Mouse (Mus musculus) neural tube, embryonic 13.5 days (tissue): ENCODE data around the gene Gm10203. TPM values are rescaled to one million over a fixed set of nuclear protein-coding genes. Genes with fewer than 3 reads are reported as not detected.
"Not testable (repeated sequence)": the region's sequence is repeated elsewhere in the genome, so short reads cannot be mapped to it uniquely, and the experiment has no call there.

Source experiments
- ATAC-seq: fragments of 200-750 bp; cut with Nextera tagmentation; 2 replicates; pipeline ENCODE4 v1.8.0; 2017; ENCODE audit warnings: low read depth, mild to moderate bottlenecking, moderate TSS enrichment, moderate library complexity
- H3K27ac ChIP-seq: fragments of 300-500 bp; sonication (generic); replicated peaks from 2 replicates; pipeline ENCODE4 v1.5.1; 2015; ENCODE audit warnings: moderate library complexity, mild to moderate bottlenecking, inconsistent platforms
- H3K27me3 ChIP-seq: fragments of 300-500 bp; sonication (generic); 2 replicates; pipeline ENCODE4 v1.6.1; 2015; ENCODE audit warnings: mild to moderate bottlenecking, inconsistent platforms
- H3K36me3 ChIP-seq: fragments of 300-500 bp; sonication (generic); 2 replicates; pipeline ENCODE4 v1.6.1; 2015; ENCODE audit warnings: mild to moderate bottlenecking, inconsistent platforms
- H3K4me1 ChIP-seq: fragments of 300-500 bp; sonication (generic); replicated peaks from 2 replicates; pipeline ENCODE4 v1.6.1; 2015; ENCODE audit warnings: inconsistent platforms
- H3K4me2 ChIP-seq: fragments of 300-500 bp; sonication (generic); 2 replicates; pipeline ENCODE4 v1.6.1; 2015; ENCODE audit warnings: inconsistent platforms, mild to moderate bottlenecking, moderate library complexity
- H3K4me3 ChIP-seq: fragments of 300-500 bp; sonication (generic); 2 replicates; pipeline ENCODE4 v1.5.1; 2015; ENCODE audit warnings: mild to moderate bottlenecking, inconsistent platforms
- H3K9ac ChIP-seq: fragments of 300-500 bp; sonication (generic); 2 replicates; pipeline ENCODE4 v1.6.1; 2015; ENCODE audit warnings: moderate library complexity, mild to moderate bottlenecking, inconsistent platforms
- H3K9me3 ChIP-seq: fragments of 300-500 bp; sonication (generic); 2 replicates; pipeline ENCODE4 v1.6.1; 2016; ENCODE audit warnings: inconsistent platforms
- WGBS: fragments of 180-500 bp; shearing (Covaris S2); methylation state at CpG from one replicate; pipeline ENCODE4 v1.1.7; 2015; 5-methylcytosine and 5-hydroxymethylcytosine counted together
- polyA plus RNA-seq: library from polyadenylated mRNA; unstranded; fragments of >200 nt; fragmentation: Nextera tagmentation; extraction: Ambion mirVana; gene quantifications from 2 replicates; pipeline ENCODE4 v1.2.1, GENCODE M21; 2015

Gm10203 gene
- polyA plus RNA-seq, 1 experiment from 2014 or later: not detected

DNA sequence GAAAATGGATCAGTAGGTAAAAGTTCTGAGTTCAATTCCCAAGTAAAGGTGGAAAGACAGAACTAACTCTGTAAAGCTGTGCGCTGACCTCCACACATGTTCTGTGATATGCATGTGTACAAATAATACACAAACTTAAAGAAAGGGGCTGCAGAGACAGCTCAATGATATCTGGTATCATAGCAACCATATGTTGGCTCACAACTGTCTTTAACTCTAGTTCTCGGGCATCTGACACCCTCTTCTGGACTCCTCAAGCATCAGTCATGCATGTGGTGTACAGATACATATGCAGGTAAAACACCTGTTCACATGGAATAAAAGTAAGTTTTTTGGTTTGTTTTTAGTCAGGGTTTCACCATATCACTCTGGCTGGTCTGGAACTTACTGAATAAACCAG, 38.5 kb downstream of the Gm10203 start:
- Histone ChIP-seq H3K4me1 (no peaks in the 10 kb centered on the region), H3K4me2 (no peak overlapping the region), H3K9me3 (no peaks in the 10 kb centered on the region), H3K36me3 (peaks cover 60% of the 10 kb centered on the region), H3K27me3 (no peaks in the 10 kb centered on the region), H3K4me3 (no peak overlapping the region), H3K27ac (no peak overlapping the region), H3K9ac (no peak overlapping the region)
- no peak for ATAC-seq
- WGBS: 97% methylated on average over 2 of the region's 2 CpGs

DNA sequence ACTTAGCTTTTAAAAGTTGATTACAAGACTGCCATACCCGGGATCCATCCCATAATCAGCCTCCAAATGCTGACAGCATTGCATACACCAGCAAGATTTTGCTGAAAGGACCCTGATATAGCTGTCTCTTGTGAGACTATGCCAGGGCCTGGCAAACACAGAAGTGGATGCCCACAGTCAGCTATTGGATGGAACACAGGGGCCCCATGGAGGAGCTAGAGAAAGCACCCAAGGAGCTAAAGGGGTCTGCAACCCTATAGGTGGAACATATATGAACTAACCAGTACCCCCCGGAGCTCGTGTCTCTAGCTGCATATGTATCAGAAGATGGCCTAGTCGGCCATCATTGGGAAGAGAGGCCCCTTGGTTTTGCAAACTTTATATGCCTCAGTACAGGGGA, 40.0 kb downstream of the Gm10203 start:
- not testable (repeated sequence) for H3K9me3 ChIP-seq, H3K27ac ChIP-seq, ATAC-seq, H3K4me1 ChIP-seq, H3K27me3 ChIP-seq, H3K9ac ChIP-seq, H3K4me2 ChIP-seq, H3K4me3 ChIP-seq
- WGBS: 88% methylated on average over 4 of the region's 4 CpGs
- peaks cover 63% of the 10 kb centered on the region for H3K36me3 ChIP-seq

DNA sequence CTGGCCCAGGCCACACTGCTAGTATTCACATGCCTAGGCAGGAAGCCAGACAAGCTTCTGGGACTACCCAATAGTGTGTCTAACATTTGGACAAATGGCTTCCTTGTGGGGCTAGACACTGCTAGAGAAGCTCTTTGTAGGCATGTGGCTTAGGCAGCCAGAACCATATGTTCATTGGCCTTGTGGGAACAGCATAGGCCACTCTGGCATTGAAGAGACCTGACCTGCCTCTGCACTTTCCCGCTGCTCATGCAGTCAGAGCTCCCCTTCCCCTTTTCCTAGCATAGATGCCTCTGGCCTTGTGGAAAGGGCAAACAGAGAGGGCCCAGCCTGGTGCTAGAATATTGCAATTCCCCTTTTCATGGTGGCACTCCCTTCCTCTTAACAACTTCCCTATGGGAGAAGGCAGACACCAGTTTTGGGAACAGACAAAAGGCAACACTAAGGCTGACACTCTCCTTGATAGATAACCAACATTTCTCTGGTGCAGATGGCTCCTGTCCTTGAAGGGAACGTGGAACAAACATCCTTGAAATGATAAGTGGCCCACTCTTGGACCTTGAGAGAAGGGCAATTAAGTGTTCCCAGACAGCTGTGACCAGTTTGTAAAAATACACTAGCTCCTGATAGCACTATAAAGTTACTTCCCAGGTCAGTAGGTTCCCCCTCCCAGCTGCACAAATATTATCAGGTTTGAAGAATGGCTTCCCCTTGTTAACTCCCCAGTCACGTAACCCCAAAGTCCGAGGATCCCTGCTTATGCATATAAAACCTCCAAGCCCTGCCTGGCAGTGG, 44.1 kb downstream of the Gm10203 start:
- H3K36me3 ChIP-seq: peaks cover 73% of the 10 kb centered on the region
- H3K9me3 ChIP-seq: peaks cover 9% of the 10 kb centered on the region
- no peak overlapping the region for H3K27ac ChIP-seq
- H3K9ac ChIP-seq: no peak overlapping the region
- H3K27me3 ChIP-seq: no peaks in the 10 kb centered on the region
- ATAC-seq: no peak
- 54% methylated on average over 4 of the region's 4 CpGs for WGBS
- no peaks in the 10 kb centered on the region for H3K4me1 ChIP-seq
- no peak overlapping the region for H3K4me2 ChIP-seq
- no peak overlapping the region for H3K4me3 ChIP-seq

DNA sequence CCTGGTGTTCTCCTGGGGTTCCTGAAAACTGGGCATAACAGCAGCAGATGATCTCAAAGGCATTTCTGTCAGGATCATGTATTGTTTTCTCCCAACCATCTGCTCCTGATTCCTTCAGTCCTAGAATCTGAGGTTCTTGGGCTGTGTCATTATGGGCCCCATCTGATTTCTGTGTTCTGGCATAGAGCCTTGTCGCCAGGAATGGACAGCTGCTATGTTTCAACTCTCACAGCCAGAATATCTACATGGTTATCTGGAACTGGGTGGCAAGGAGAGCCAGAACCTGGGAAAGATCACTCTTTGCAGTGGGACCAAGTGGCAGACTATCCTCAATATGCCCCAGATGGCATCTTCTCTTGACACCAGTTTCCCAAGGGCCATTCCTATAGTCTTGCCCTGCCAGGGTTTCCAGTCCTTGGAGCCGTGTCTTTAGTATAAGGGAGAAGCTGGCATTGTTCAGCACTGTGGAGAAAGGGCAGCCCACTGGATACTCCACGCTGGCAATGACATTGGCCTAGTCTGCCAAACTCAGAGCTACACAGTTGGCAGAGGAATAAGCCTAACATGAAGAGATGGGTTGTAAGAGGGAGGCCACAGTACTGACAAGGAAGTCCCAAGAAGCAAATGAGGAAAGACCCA, 45.1 kb downstream of the Gm10203 start:
- no peaks in the 10 kb centered on the region for H3K27me3 ChIP-seq
- 92% methylated on average over 3 of the region's 3 CpGs for WGBS
- peaks cover 9% of the 10 kb centered on the region for H3K9me3 ChIP-seq
- no peak overlapping the region for H3K4me2 ChIP-seq
- no peak overlapping the region for H3K4me3 ChIP-seq
- no peaks in the 10 kb centered on the region for H3K4me1 ChIP-seq
- no peak for ATAC-seq
- peaks cover 74% of the 10 kb centered on the region for H3K36me3 ChIP-seq
- no peak overlapping the region for H3K9ac ChIP-seq
- no peak overlapping the region for H3K27ac ChIP-seq

DNA sequence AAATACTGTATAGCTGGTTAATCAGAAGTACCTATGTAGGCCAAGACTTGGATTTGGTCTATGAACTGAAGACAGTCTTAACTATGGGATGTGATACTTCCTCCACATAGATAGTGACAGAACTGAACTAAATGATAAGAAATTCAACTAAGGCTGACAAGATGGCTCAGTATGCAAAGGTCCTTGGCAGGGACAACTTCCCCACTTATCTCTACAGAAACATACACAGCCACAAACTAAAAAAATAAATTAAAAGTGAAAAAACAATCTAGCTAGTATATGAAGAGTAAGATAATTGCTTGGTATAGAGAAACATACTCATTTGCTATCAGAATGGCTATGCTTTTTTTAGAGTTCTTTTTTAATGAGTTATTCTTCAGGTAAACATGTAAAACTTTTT, 49.1 kb downstream of the Gm10203 start:
- Histone ChIP-seq H3K27ac (no peak overlapping the region), H3K36me3 (peaks cover 94% of the 10 kb centered on the region), H3K27me3 (no peaks in the 10 kb centered on the region), H3K4me3 (no peak overlapping the region), H3K4me2 (no peak overlapping the region), H3K4me1 (no peaks in the 10 kb centered on the region), H3K9me3 (peaks cover 9% of the 10 kb centered on the region), H3K9ac (no peak overlapping the region)
- ATAC-seq: no peak

Other genes with a start within 250 kb of the Gm10203 start
- 14.2 and 14.7 TPM in 2 replicates for gene Caprin2, start 233.9 kb upstream of the Gm10203 start, polyA plus RNA-seq
- gene Sinhcaf, start 183.7 kb upstream of the Gm10203 start, polyA plus RNA-seq: 86.2 and 102 TPM in 2 replicates
- gene Dennd5b, start 28.5 kb upstream of the Gm10203 start, polyA plus RNA-seq: 14.3 and 14.7 TPM in 2 replicates
- gene Etfbkmt, start 9.7 kb downstream of the Gm10203 start, polyA plus RNA-seq: 6.4 and 6.6 TPM in 2 replicates
- gene Amn1, start 58.5 kb downstream of the Gm10203 start, polyA plus RNA-seq: 114 and 120 TPM in 2 replicates
- 31.5 and 34.6 TPM in 2 replicates for gene Resf1, start 179.2 kb downstream of the Gm10203 start, polyA plus RNA-seq